Mouse (Mus musculus) naive thymus-derived CD4-positive, alpha-beta T cell, adult 2 months (primary cell): ENCODE data around the gene Tbl3.

Experiments used
- DNase-seq: peaks from one replicate; pipeline ENCODE4 v3.0.0-alpha.2; 2011; ENCODE audit warnings: low read depth

Tbl3 gene

GRCm38 (mm10) chr17:24706982-24707800 lies at the start of gene Tbl3:
Tbl3 (minus strand) TSS chr17:24707660.
- peak; percentile 94 for DNase-seq

- DNase-seq = peak; percentile 38
Observed at GRCm38 (mm10) chr17:24752415-24753394, 45.2 kb upstream of the Tbl3 start, which contains the start of gene Hs3st6. Hs3st6 (plus strand) TSS chr17:24752988.

GRCm38 (mm10) chr17:24751528-24751927 lies 44.1 kb upstream of the Tbl3 start:
- DNase-seq = no peak

GRCm38 (mm10) chr17:24746986-24747385 lies 39.5 kb upstream of the Tbl3 start:
- DNase-seq = no peak

GRCm38 (mm10) chr17:24745526-24746497 lies 38.4 kb upstream of the Tbl3 start:
- DNase-seq = peak; percentile 91

- DNase-seq = no peak
Observed at GRCm38 (mm10) chr17:24744381-24744780, 36.9 kb upstream of the Tbl3 start.

GRCm38 (mm10) chr17:24743896-24744295 lies 36.4 kb upstream of the Tbl3 start:
- DNase-seq = no peak

- DNase-seq = no peak
Observed at GRCm38 (mm10) chr17:24742307-24742706, 34.8 kb upstream of the Tbl3 start.

- no peak for DNase-seq
Observed at GRCm38 (mm10) chr17:24739926-24740325, 32.5 kb upstream of the Tbl3 start.

GRCm38 (mm10) chr17:24738238-24738637 lies 30.8 kb upstream of the Tbl3 start:
- DNase-seq = no peak

GRCm38 (mm10) chr17:24737135-24737810 lies 29.8 kb upstream of the Tbl3 start:
- peak; percentile 37 for DNase-seq

- DNase-seq = peak; percentile 96
Observed at GRCm38 (mm10) chr17:24736330-24737051, 29.0 kb upstream of the Tbl3 start, which contains the start of gene Msrb1. Msrb1 (plus strand) TSS chr17:24736642.

GRCm38 (mm10) chr17:24735446-24735845 lies 28.0 kb upstream of the Tbl3 start:
- DNase-seq = no peak

GRCm38 (mm10) chr17:24734513-24734912 lies 27.1 kb upstream of the Tbl3 start:
- DNase-seq = no peak

GRCm38 (mm10) chr17:24733434-24734050 lies 26.1 kb upstream of the Tbl3 start:
- DNase-seq = no peak

- no peak for DNase-seq
Observed at GRCm38 (mm10) chr17:24732233-24732935, 24.9 kb upstream of the Tbl3 start.

- DNase-seq = no peak
Observed at GRCm38 (mm10) chr17:24730787-24731186, 23.3 kb upstream of the Tbl3 start.

GRCm38 (mm10) chr17:24729067-24729466 lies 21.6 kb upstream of the Tbl3 start:
- DNase-seq = no peak

- no peak for DNase-seq
Observed at GRCm38 (mm10) chr17:24728184-24728583, 20.7 kb upstream of the Tbl3 start.
